Mouse (Mus musculus): ENCODE measurements around the gene Ankrd66.

DNA sequence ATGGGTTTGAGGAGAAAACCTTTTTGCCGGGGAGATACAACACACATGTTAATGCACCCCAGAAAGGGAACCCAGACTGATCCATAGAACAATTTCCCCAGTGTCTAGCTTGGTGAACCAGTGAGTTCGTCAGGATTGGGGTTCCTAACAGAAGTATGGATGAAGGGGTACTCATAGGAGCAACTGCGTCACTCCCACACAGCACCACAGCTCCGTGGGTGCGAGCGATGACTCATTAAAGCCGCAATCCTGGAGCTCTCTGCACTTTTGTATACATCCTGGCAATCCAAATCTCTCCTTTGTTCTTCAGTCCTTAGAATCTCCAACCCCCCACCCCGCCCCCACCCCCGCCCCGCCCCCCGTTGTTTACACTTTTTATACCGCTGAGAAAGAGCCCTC, 24.2 kb upstream of the Ankrd66 start:
- no peak for TF ChIP-seq CTCF (IDR thresholded peaks at IDR 0.05; ENCODE audit: low read depth)
- no peak for TF ChIP-seq EP300 (IDR thresholded peaks at IDR 0.05; ENCODE audit: low read depth)

Measured in liver, postnatal 0 days (tissue).